Mouse (Mus musculus): ENCODE measurements around the gene Nmnat2. TPM values are rescaled to one million over a fixed set of nuclear protein-coding genes. Genes with fewer than 3 reads are reported as not detected.
A peak's percentile ranks its signal among the peaks of the same experiment; 100 is the strongest.

Gene Nmnat2
- total RNA-seq, 2 experiments from 2014 or later: 136 to 152 TPM

GRCm38 (mm10) chr1:153091438-153092236 lies 136.8 kb downstream of the Nmnat2 start:
- DNase-seq (ENCODE audit: low spot score in 2 of 2): no peak

GRCm38 (mm10) chr1:153092237-153092975 lies 137.6 kb downstream of the Nmnat2 start:
- peak; percentile 39 to 82 for DNase-seq (ENCODE audit: low spot score in 2 of 2)

GRCm38 (mm10) chr1:153093172-153093571 lies 138.4 kb downstream of the Nmnat2 start:
- no peak for DNase-seq (ENCODE audit: low spot score in 2 of 2)

- no peak for DNase-seq (ENCODE audit: low spot score in 2 of 2)
Observed at GRCm38 (mm10) chr1:153093581-153093980, 138.8 kb downstream of the Nmnat2 start.

- no peak for DNase-seq (ENCODE audit: low spot score in 2 of 2)
Observed at GRCm38 (mm10) chr1:153094226-153095076, 139.7 kb downstream of the Nmnat2 start.

- no peak for DNase-seq (ENCODE audit: low spot score in 2 of 2)
Observed at GRCm38 (mm10) chr1:153095328-153095727, 140.5 kb downstream of the Nmnat2 start.

- DNase-seq (ENCODE audit: low spot score in 2 of 2): no peak
Observed at GRCm38 (mm10) chr1:153095826-153096727, 141.3 kb downstream of the Nmnat2 start.

- no peak for DNase-seq (ENCODE audit: low spot score in 2 of 2)
Observed at GRCm38 (mm10) chr1:153097017-153097675, 142.4 kb downstream of the Nmnat2 start.

- no peak for DNase-seq (ENCODE audit: low spot score in 2 of 2)
Observed at GRCm38 (mm10) chr1:153098586-153098985, 143.8 kb downstream of the Nmnat2 start.

- no peak for DNase-seq (ENCODE audit: low spot score in 2 of 2)
Observed at GRCm38 (mm10) chr1:153100912-153101311, 146.1 kb downstream of the Nmnat2 start.

GRCm38 (mm10) chr1:153101327-153101880 lies 146.6 kb downstream of the Nmnat2 start:
- DNase-seq (ENCODE audit: low spot score in 2 of 2): peak; percentile 37 to 68

GRCm38 (mm10) chr1:153102296-153103185 lies 147.7 kb downstream of the Nmnat2 start:
- DNase-seq (ENCODE audit: low spot score in 2 of 2): no peak

GRCm38 (mm10) chr1:153103186-153103554 lies 148.4 kb downstream of the Nmnat2 start:
- DNase-seq (ENCODE audit: low spot score in 2 of 2): no peak

- no peak for DNase-seq (ENCODE audit: low spot score in 2 of 2)
Observed at GRCm38 (mm10) chr1:153104804-153105203, 150.0 kb downstream of the Nmnat2 start.

GRCm38 (mm10) chr1:153107866-153108265 lies 153.1 kb downstream of the Nmnat2 start:
- DNase-seq (ENCODE audit: low spot score in 2 of 2): peak; percentile 52 to 80

GRCm38 (mm10) chr1:153109346-153109745 lies 154.6 kb downstream of the Nmnat2 start:
- DNase-seq (ENCODE audit: low spot score in 2 of 2): no peak

- no peak for DNase-seq (ENCODE audit: low spot score in 2 of 2)
Observed at GRCm38 (mm10) chr1:153109836-153110235, 155.0 kb downstream of the Nmnat2 start.

GRCm38 (mm10) chr1:153111596-153111995 lies 156.8 kb downstream of the Nmnat2 start:
- DNase-seq (ENCODE audit: low spot score in 2 of 2): no peak

- no peak for DNase-seq (ENCODE audit: low spot score in 2 of 2)
Observed at GRCm38 (mm10) chr1:153115315-153115714, 160.5 kb downstream of the Nmnat2 start.

Measured in layer of hippocampus, adult 18-20 months (tissue).